Mouse (Mus musculus): ENCODE measurements around the gene Gm12248.

Gene Gm12248

GRCm38 (mm10) chr11:58031176-58031575 is 61.8 kb downstream of the Gm12248 start:
- DNase-seq (ENCODE audit: low spot score): no peak

GRCm38 (mm10) chr11:58029869-58030268 is 63.1 kb downstream of the Gm12248 start:
- DNase-seq (ENCODE audit: low spot score): no peak

- DNase-seq (ENCODE audit: low spot score): no peak
Observed at GRCm38 (mm10) chr11:58028981-58029380, 64.0 kb downstream of the Gm12248 start.

- no peak for DNase-seq (ENCODE audit: low spot score)
Observed at GRCm38 (mm10) chr11:58026860-58027259, 66.1 kb downstream of the Gm12248 start.

- DNase-seq (ENCODE audit: low spot score): no peak
Observed at GRCm38 (mm10) chr11:58026337-58026736, 66.6 kb downstream of the Gm12248 start.

GRCm38 (mm10) chr11:58025881-58026280 is 67.1 kb downstream of the Gm12248 start:
- DNase-seq (ENCODE audit: low spot score): no peak

- DNase-seq (ENCODE audit: low spot score): no peak
Observed at GRCm38 (mm10) chr11:58024671-58025070, 68.3 kb downstream of the Gm12248 start.

GRCm38 (mm10) chr11:58024271-58024670 is 68.7 kb downstream of the Gm12248 start:
- DNase-seq (ENCODE audit: low spot score): no peak

- DNase-seq (ENCODE audit: low spot score): no peak
Observed at GRCm38 (mm10) chr11:58021618-58022017, 71.3 kb downstream of the Gm12248 start.

GRCm38 (mm10) chr11:58021095-58021494 is 71.8 kb downstream of the Gm12248 start:
- DNase-seq (ENCODE audit: low spot score): no peak

- DNase-seq (ENCODE audit: low spot score): no peak
Observed at GRCm38 (mm10) chr11:58018701-58019100, 74.2 kb downstream of the Gm12248 start.

GRCm38 (mm10) chr11:58018287-58018686 is 74.6 kb downstream of the Gm12248 start:
- no peak for DNase-seq (ENCODE audit: low spot score)

- no peak for DNase-seq (ENCODE audit: low spot score)
Observed at GRCm38 (mm10) chr11:58017422-58017821, 75.5 kb downstream of the Gm12248 start.

- DNase-seq (ENCODE audit: low spot score): no peak
Observed at GRCm38 (mm10) chr11:58016371-58016770, 76.6 kb downstream of the Gm12248 start.

- DNase-seq (ENCODE audit: low spot score): no peak
Observed at GRCm38 (mm10) chr11:58015339-58015738, 77.6 kb downstream of the Gm12248 start.

GRCm38 (mm10) chr11:58014604-58015003 is 78.3 kb downstream of the Gm12248 start:
- no peak for DNase-seq (ENCODE audit: low spot score)

Measured in testis, postnatal 10 days (tissue).